Mouse (Mus musculus) kidney, adult 8-10 months (tissue): ENCODE results near the gene Dock4.

Source experiments
- DNase-seq, 2 experiments: peaks; one replicate each; pipeline ENCODE4 v3.0.0; 2022

Dock4 gene

DNA sequence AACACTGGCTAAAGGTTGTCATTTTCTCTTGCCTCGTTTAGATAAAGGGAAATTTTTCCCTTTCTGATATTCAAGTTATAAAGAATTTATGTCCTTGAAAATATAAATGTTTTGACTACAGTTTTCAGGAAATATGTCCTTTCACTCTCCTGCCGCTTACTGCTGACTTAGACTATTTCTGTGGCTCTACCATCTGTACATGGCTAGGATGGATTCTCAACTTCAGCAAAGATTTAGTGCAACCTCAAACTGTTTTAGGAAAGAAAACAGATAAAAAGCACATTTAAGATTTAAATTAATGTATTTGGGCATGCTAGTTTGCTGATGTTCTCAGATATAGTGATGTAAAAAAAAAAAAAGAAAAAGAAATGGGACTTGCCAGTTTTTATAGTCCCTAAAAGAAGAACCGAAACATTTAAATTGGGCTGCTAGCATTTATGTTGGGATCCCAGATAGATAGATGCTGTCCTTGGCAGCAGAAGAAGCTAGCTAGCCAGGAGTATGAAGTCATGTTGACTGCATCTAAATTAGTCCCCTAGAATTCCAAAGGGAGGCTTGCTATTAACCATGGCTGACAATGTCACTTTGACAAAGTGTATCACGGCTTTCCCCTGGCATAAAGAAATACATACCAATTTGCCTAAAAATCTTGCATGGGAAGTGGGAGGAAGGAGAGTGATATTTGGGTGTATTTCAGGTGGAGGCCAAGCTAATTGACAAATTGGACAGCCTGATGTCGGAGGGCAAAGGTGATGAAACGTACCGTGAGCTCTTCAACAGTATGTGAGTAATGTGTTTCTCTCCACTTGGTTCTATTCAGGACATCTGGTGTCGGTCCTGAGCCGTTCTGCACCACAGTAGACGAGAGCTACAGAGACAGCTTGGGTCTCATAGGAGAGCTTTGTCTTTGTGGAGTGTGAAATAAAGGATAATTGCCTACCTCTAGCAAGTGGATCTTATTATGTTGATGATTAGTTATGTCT lies 343.9 kb downstream of the Dock4 start:
- no peak for DNase-seq

DNA sequence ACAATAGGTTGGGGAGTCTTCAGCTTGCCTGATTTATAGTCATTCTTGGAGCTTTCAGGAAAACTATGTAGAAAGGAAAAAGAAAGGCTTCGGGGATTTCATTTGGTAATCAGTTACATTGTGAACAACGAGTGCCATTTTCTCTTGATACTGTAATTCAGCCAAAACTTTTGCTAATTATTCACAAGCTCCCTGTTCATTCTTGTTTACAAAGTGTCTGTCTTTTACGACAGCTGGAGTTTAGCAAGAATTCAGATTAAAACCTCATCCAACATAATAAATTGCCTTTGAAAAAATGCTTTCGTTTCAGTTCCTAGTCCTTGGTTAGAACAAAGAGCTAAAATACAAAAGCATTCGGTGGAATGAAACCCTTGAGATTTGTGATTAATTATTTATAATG lies 345.5 kb downstream of the Dock4 start:
- DNase-seq, result no peak

DNA sequence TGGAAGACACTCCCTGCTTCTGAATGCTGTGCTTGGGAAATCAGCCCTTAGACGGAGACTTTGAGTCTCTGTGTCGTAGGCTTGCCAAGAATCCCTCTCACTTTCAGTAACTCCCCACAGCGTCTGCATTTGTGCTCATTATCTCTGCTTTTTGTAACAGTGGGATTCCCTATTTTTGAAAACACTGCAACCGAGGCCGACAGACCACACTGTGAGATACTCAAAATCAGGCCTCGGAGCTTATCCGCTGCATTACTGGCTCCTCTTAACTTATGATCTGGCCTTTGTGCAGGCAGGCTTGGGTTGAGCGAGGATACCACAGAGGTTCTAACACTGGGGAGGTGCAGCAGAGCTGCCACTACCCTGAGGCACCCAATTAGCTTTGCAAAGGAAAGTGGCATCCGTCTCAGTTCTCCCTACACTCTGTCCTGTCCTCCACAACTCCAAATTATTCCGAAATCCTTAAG lies 346.5 kb downstream of the Dock4 start:
- DNase-seq, result no peak

DNA sequence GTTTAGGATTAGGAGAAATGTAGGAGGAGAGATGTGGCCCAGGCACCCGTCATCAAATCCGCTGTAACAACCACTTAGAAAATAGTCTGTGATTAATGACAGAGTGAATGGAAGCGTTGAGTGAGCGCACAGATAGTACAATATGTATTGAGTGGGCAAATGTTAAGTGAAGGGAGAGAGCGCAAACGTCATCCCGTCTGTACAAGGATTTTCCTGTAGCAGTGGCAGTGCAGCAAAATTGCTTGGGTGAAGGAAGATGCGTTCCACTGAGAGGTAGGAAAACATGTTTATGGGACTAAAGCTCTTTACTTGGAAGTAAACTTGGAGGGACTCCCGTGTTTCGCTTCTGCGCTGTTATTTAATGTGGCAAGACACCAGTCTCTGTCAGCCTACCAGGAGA lies 348.3 kb downstream of the Dock4 start:
- no peak for DNase-seq

DNA sequence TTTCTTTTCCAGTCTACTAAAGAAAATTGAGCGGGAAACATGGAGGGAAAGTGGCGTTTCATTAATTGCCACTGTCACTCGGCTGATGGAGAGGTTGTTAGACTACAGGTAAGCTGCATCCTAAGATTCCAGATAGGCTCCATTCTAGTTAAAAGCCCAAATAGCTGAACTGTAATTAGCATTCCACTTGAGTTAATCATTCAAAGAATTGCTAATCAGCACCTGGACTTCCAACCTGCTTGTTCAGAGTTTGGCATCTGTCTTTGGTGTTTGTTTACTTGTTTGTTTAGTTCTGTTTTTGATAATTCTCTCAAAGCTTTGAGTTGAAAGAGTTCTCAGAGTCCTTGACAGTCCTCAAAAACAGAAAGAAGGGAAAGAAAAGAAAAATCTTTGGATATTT lies 349.0 kb downstream of the Dock4 start:
- peak in 1 of 2 experiments; percentile 69 for DNase-seq

DNA sequence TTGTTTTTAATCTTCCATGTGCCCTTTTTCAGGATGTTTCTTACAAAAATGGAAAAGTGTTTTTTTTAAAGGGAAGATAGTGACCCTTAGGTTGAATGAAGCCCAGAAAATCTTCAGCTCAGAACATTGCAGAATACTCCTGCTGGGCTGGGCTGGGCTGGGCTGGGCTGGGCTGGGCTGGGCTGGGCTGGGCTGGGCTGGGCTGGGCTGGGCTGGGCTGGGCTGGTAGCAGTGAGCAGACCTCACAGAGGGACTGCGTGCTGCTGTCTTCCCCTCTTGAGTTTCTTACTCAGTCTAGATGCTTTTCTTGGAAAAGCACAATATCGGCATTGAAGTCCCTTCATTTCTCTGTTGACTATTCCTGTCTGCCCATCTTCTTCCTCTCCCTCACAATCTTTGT lies 350.0 kb downstream of the Dock4 start:
- no peak for DNase-seq

DNA sequence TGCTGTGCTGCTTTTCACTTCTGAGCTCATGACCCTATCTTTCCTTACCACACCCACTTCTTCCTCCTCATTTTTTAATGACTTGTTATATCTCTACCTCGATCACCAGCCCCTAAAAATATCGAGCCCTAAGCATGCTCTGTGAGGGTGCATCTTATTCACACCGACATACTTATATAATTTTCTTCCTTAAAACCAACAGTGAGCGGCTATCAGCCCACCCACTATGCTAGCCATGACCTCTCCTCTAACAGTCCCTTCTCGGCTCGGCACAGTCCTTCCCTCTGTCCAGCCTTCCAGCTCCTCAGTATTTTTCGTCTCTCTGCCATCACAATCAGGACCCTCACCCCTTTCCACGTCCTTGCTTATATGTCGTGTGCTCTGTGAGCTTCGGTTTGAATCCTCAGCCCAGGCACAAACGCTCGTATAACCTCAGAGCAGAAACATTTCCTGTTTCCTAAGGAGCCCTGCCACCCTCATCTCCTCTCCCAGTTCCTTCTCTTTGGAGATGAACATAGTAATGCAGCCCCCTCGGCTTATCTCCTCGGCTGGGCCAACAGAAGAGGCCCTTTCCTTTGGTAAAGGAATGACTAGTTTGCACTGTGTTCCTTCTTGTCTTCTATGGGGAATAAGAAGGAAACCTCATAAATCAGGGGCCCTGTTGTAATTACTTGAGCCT lies 351.2 kb downstream of the Dock4 start:
- no peak for DNase-seq

DNA sequence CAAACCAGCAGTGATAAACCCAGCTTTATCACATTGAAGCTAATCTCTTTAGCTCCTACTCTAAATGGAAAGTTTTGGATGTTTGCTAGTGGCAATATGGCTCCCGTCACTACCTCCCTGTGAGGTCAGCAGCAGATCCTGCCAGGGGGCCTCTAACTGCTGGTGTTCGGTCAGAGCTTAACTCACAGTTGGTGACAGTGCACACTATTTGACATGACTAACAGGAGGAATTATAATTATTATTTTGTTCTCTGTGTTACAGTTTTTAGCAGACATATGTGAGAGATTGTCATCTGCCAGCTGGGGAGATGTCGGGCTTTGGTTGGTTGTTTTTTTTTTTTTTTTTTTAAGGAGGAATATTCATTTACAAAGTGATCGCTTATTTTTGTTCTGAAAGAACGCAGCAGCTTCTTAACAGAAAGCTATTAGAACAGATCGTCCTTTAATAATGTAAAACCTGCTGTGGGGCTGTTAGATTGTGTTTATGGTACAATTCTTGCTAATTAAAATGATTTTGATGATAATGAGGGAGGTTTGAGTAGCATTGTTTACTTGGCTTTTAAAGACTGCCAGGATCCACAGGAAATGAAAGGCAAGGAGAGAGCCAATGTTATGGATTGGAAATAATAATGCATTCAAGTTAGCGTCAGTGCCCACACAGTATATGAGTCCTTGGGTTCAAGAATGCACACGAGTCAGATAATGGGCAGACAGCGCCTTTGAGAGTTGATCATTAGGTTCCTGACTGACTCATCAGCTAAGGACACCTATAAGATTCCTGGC lies 352.0 kb downstream of the Dock4 start:
- DNase-seq, result no peak

DNA sequence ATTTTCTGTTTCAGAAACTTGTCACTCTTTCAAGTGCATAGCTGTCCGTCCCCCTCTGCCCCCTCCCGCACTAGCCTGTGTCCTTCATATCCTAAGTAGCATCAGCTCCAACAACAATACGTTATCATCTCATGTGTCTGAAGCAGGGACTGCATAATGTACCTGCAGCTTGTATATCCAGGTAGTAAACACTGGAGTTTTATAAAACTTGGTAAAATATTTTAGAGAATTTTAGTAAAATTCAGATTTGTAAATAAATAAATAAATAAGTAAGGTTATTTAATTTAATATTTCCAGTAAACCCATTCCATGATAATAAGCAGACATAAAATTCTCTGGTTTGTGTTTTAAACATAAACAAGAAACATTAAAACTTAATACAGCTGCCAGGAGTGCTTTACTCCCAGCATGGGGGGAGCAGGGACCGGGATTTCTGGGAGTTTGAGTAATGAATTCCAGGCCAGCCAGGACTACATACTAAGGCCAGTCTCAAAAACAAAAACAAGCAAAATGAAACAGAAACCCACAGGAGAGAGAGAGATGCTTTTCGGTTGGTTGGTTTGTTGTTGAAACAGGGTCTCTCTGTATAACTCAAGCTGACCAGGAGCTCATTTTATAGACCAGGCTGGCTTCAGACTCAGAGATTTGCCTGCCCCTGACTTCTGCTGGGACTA lies 352.7 kb downstream of the Dock4 start:
- DNase-seq, result no peak

DNA sequence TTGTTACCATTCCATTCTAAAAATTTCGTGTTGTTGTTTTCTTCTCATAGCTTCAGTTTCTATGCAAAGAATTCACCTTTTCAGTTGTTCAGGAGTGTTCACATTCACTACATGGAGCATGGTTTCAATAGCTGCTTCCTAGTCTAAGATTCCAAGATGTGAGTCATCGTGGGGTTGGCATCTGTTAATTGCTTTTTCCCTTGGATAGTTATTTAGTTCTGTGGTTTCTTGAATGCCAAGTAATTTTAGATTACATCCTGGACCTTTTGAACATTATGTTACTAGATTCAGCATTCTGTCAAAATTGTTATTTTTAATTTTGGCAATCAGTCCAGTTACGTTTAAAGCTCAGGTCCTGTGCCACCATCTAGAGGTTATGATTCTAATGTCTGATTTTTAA lies 355.7 kb downstream of the Dock4 start:
- no peak for DNase-seq

DNA sequence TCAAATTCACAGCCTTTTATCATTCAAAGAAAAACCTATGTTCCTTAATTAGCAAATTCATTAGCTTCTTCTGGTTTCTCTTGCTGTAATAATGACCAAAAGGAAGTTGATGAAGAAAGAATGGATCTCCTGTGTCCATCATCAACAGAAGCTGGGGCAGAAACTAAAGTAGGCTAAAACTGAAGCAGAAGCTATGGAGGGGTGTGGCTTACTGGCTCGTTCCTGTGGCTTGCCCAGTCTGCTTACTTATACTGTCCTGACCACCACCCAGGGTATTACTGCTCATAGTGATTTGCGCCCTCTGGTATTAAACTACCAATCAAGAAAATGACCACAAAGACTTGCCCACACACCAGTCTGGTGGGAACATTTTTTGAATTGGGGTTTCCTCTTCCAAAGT lies 359.5 kb downstream of the Dock4 start:
- no peak for DNase-seq

DNA sequence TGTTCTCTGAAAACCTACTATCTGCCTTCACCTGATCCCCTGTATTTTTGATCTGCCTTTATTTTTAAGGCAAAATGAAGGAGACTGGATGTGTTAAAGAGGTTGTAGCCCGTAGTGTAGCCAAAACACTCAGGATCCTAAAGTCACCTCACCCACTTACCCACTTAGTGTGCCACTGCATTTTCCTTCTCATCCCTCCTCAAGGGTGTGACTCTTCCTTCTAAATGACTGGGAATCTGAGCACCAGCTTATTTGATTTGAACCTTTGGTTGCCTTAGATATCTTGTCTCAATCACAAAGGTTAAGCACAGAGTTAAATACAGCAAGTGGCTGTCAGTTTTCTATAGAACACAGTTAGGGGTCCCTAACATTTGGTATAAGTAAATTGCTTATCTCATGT lies 362.2 kb downstream of the Dock4 start:
- no peak for DNase-seq

DNA sequence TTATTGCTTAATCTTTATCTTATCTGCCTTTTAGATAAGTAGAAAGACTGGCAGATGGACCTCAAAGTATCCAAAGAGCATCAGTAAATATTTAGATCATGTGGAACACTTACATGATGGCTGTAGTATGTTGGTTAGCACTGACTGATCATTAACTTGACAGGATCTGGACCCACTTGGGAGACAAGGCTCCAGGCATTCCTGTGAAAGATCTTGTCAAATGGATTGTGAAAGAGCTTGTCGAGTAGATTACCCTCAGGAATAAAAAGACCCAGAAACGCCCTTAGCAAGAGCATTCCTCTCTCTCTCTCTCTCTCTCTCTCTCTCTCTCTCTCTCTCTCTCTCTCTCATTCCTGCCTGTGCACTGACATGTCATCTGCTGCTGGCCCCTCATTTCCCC lies 367.7 kb downstream of the Dock4 start:
- no peak for DNase-seq

DNA sequence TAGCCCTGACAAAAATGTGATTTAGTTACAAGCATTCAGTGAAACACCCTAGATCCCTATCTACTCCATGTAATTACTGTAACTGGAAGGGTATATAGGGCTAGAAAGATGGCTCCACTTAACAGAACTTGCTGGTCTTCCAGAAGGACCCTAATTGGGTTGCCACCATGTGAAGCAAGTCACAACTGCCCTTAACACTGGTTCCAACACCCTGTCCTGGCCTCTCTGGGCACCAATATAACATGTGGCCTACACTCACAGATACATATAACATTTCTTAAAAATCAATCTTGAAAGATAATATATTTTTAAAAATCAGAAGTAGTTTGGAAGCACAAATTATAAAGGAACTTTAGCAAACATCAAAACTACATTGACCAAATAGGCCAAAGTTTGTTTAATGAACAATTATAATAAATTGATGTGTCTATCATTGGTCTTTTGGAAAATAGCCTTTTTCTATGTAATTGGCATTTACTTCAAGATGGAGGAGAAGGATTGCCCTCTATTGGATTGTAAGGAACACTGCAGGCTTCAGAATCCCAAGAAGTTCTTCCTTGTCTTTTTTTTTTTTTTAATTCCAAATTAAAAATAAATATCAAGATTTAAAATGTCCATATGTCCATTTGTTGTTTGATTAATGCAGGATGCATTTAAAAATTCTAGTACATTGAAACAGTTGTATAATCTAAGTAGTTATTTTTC lies 369.1 kb downstream of the Dock4 start:
- DNase-seq, result no peak

DNA sequence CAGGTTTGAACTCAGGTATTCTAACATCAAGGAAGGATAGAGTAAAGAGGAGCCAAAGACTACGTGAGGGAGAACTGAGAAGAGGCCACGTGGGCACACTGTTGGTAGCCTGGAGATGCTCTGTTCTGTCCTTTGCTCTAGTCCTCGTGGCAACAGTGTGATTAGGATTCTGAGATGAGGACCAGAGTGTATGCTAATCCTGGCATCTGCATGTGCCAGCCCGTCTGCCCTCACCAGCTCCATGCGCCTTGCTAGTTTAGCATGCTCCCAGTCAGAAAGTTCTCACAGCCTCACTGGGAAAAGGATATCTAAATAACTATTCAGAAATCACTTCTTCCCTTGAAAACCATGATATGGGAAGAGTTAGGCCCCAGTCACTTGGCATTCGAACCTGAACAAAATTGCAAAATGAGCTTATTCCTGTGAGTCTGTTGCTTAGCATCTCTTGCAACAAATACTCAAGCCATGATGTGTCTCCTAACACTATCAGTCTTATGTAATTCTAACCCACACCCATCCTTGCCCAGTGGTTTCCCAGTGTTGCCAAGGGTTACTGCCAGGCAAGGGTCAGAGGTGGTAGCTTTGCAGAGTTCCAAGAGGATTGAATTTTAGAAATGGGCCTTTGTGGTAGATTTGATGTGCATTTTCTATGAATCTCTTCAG lies 372.4 kb downstream of the Dock4 start:
- DNase-seq, result no peak

DNA sequence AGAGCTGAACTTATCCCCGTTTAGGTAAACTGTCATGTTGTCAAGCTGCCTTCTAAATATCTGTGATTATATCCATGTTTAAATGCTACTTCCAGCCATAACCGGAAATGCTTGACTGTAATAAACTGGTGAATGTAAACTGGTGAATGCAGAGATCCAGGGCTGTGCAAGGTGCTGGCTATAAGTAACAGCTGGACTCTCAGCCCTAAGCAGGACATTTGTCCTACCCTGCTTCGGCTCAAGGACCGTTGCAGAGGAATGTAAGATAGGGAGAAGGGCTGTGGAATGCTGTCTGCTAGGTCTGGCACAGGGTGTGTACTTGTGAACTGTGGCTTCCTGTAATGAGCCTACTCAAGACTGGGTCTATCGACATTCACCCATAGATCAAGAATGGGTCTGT lies 377.9 kb downstream of the Dock4 start:
- DNase-seq, result no peak

DNA sequence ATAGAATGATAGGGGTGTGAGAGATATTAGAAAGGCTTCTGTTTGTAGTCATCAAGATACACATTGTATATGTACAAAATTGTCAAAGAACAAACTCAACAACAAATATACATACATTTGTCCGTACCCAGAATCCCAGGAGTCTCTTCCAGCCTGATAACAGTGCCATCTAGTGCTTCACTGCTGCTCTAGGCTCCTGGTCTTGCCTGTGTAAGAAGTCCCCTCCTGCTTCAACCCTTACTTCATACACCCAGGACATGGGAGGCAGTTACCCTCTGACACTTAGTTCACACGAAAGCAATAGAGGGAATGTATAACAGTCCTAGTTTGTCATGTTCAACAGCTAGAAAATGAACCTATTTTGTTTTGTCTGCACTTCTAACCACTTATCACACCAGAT lies 378.5 kb downstream of the Dock4 start:
- DNase-seq, result no peak

DNA sequence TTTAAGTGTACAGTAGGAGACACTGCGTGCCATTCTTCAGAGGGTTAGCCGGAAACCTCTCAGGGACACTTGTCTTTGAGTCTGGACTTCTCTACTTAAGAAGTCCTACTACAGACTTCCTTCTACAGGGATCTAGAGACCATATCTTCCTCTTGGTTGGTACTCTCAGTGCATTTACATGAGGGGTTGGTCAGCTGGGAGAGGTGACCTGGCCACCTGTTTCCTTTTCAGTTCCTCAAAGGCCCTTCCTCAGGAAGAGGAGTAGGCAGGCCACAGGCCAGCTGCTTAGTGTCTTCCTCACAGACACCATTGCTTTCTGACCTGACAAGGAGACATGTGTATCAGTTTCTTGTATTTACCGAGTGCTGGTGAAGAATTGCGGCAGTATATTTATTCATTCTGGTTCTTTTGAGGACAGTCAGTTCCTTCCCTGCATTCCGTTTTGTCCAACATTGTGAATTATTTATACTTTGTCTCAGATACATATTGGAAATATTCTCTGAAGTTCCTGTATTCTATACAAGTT lies 380.2 kb downstream of the Dock4 start:
- DNase-seq, result no peak

DNA sequence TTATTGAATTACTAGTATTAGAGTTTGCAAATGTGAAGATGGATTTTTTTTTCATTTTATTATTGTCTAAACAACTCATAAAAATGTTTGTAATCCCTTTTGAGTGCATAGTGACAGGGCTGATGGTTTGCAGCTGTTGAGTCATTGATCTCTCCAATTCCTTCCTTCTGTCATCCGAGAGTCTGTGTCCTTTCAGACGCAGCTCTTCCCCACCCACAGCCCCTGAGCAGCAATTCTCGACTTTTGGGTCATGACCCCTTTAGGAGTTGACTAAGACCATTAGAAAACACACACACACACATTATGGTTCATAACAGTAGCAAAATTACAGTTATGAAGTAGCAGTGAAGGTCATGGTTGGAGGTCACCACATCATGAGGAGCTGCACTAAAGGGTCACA lies 380.7 kb downstream of the Dock4 start:
- no peak for DNase-seq

DNA sequence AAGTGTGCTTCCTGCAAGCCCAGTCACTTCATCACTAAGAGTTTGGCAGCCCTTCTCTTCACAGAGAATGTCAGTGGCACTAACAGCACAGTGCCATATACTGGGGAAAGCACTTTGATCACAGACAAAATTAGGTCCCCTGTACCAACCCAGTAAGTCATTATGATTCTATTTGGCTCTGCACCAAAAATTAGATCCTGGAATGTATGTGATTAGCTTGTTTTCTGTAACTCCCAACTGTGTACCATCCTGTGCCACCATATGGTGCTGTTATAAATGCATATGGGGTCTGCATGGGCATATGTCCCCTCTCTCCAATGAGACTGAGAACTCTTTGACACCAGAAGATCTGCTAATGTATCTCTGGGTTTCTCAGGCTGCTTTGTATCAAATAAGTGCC lies 382.3 kb downstream of the Dock4 start:
- DNase-seq, result no peak

DNA sequence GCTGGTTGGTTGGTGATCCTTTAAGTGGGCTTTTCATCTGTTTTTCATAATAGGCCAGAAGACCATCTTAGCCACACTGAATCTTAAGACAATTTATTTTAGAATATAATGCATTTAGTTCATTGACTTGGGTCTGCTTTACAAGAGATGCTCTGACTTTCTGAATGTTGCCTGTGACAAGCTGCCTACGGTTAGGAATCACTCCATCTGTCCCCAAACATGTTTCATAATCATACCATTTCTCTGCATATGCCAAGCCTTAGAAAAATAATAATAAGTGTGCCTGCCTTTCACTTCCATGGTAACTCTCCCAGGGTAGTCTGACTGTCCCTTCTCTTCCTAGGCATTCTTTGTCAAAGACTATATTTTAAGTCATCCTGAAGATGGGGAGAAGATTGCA lies 383.5 kb downstream of the Dock4 start:
- no peak for DNase-seq
